In the genomic region with DNA sequence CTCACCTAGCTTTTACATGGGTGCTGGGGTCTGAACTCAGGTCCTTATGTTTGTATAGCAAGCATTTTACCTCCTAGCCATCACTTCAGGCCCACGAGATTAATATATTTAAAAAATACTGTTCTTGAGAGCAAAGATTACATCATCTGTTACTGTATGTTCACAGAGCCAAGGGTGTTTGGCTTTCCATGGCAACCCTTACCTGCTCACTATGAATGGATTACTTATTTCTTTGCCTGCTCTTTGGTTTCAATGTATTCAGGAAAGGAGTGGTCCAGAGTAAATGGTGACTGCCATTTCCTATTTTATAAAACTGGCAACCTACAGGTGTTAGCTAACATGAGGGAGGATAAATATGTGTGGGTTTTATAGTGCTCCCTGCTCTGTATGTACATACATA, we compare ENCODE assay signal across 22 mouse cellular contexts.
DNase-seq lines count a peak whose midpoint lies in the region; ATAC-seq and TF ChIP-seq lines count a peak whose summit lies in the region.
"Had no signal": no experiment of that assay in that cellular context is flagged by ENCODE, and none has a peak within 500 bp of the region (broad histone marks: within the 10 kb centered on the region; RNA-seq: fewer than 3 reads in every experiment).

No protein-coding gene starts in this region.

- peaks cover 8% of the 10 kb centered on the region; the same call in 1 of the 2 replicates for H3K4me1 ChIP-seq in liver, postnatal 0 days (ENCODE audit: insufficient read depth)
- H3K4me1 ChIP-seq in liver, embryonic 11.5 days (replicated peaks; ENCODE audit: control insufficient read depth, insufficient read depth, low read length), result no peaks in the 10 kb centered on the region
- H3K4me1 ChIP-seq in brown adipose tissue, adult 24 weeks (ENCODE audit: control insufficient read depth, insufficient read depth, insufficient read length, low read length), result peaks cover 19% of the 10 kb centered on the region
- no peaks in the 10 kb centered on the region; the same call in 1 of the 2 replicates for H3K4me1 ChIP-seq in stomach, embryonic 15.5 days
- H3K4me1 ChIP-seq: forebrain, embryonic 13.5 days; hindbrain, embryonic 13.5 days; megakaryocyte, embryonic 14.5 days; midbrain, embryonic 13.5 days had no signal

- 0 out of 2 replicates have a peak, but pooled peaks have one; percentile 45 for ATAC-seq in liver, postnatal 0 days
- no peak for ATAC-seq in liver, embryonic 11.5 days (replicated peaks; ENCODE audit: low FRiP score)
- ATAC-seq in stomach, embryonic 15.5 days (ENCODE audit: insufficient read depth, low FRiP score, low read depth), result peak; percentile 84
- ATAC-seq: forebrain, embryonic 13.5 days; midbrain, embryonic 13.5 days had no signal

- no peak overlapping the region for H3K4me2 ChIP-seq in liver, postnatal 0 days (ENCODE audit: low read depth, low read length)
- H3K4me2 ChIP-seq in liver, embryonic 11.5 days, result no peak overlapping the region
- no peak overlapping the region for H3K4me2 ChIP-seq in stomach, embryonic 15.5 days
- H3K4me2 ChIP-seq: forebrain, embryonic 13.5 days; hindbrain, embryonic 13.5 days; midbrain, embryonic 13.5 days had no signal

- 46% methylated on average over 1 of the region's 1 CpGs for WGBS in liver, postnatal 0 days (ENCODE audit: insufficient replicate concordance)
- WGBS in liver, embryonic 11.5 days, result 64% methylated on average over 1 of the region's 1 CpGs
- 38% methylated on average over 1 of the region's 1 CpGs for WGBS in stomach, embryonic 15.5 days

- no peak for DNase-seq in gastrocnemius, adult 2 months
- DNase-seq in gastrocnemius, postnatal 14 days, result no peak
- DNase-seq in liver, postnatal 0 days, result no peak
- no peak for DNase-seq in liver, embryonic 11.5 days (ENCODE audit: low spot score)
- DNase-seq in right cerebral cortex, adult 2 months (ENCODE audit: low spot score in 2 of 2), result no peak
- DNase-seq: adrenal gland, postnatal 10 days; cerebellum, adult 8-10 months; gastrocnemius, postnatal 10 days; heart, adult 18-20 months; liver; right cerebral cortex, postnatal 14 days; spleen, adult 18-20 months; thymus, adult 18-20 months; thymus, postnatal 36 days had no signal

- no peak overlapping the region for H3K4me3 ChIP-seq in gastrocnemius, adult 2 months
- no peak overlapping the region for H3K4me3 ChIP-seq in liver, postnatal 0 days (ENCODE audit: low read depth, low read length)
- no peak overlapping the region for H3K4me3 ChIP-seq in liver, embryonic 11.5 days (ENCODE audit: low read depth, low read length)
- H3K4me3 ChIP-seq in brown adipose tissue, adult 24 weeks (ENCODE audit: insufficient read depth, low read depth, low read length), result no peak overlapping the region
- H3K4me3 ChIP-seq in stomach, embryonic 15.5 days (replicated peaks), result no peak overlapping the region
- H3K4me3 ChIP-seq: forebrain, embryonic 13.5 days; hindbrain, embryonic 13.5 days; left cerebral cortex, adult 2 months; megakaryocyte, embryonic 14.5 days; midbrain, embryonic 13.5 days had no signal

- intact Hi-C loops in gastrocnemius, adult 2 months (cut with DNase I), result no loop called here
- intact Hi-C loops in gastrocnemius, postnatal 14 days (cut with DNase I; ENCODE audit: low total_unique reads), result no loop called here

- no peaks in the 10 kb centered on the region for H3K36me3 ChIP-seq in liver, postnatal 0 days (replicated peaks; ENCODE audit: insufficient read depth, low read length)
- no peaks in the 10 kb centered on the region for H3K36me3 ChIP-seq in liver, embryonic 11.5 days (ENCODE audit: control insufficient read depth, insufficient read depth, low read length)
- no peaks in the 10 kb centered on the region for H3K36me3 ChIP-seq in stomach, embryonic 15.5 days
- H3K36me3 ChIP-seq: hindbrain, embryonic 13.5 days; midbrain, embryonic 13.5 days had no signal

- no peaks in the 10 kb centered on the region for H3K9me3 ChIP-seq in liver, postnatal 0 days (ENCODE audit: low read length)
- no peaks in the 10 kb centered on the region for H3K9me3 ChIP-seq in liver, embryonic 11.5 days (ENCODE audit: control insufficient read depth, low read length)
- H3K9me3 ChIP-seq in stomach, embryonic 15.5 days, result no peaks in the 10 kb centered on the region
- H3K9me3 ChIP-seq: forebrain, embryonic 13.5 days; hindbrain, embryonic 13.5 days; megakaryocyte, embryonic 14.5 days; midbrain, embryonic 13.5 days had no signal

- TF ChIP-seq EP300 in liver, postnatal 0 days (IDR thresholded peaks at IDR 0.05; ENCODE audit: low read depth), result no peak

- no peak overlapping the region for H3K9ac ChIP-seq in liver, postnatal 0 days (replicated peaks)
- no peak overlapping the region for H3K9ac ChIP-seq in liver, embryonic 11.5 days (ENCODE audit: low read depth, low read length)
- H3K9ac ChIP-seq in stomach, embryonic 15.5 days, result no peak overlapping the region
- H3K9ac ChIP-seq: forebrain, embryonic 13.5 days; hindbrain, embryonic 13.5 days; midbrain, embryonic 13.5 days had no signal

- H3K27ac ChIP-seq in gastrocnemius, adult 2 months, result peak overlapping the region; percentile 81
- no peak overlapping the region for H3K27ac ChIP-seq in liver, postnatal 0 days (ENCODE audit: low read depth)
- H3K27ac ChIP-seq in liver, embryonic 11.5 days (ENCODE audit: low read depth, low read length), result no peak overlapping the region
- peak overlapping the region; percentile 78 for H3K27ac ChIP-seq in brown adipose tissue, adult 24 weeks (replicated peaks; ENCODE audit: low read depth, low read length)
- 0 out of 2 replicates have a peak overlapping the region, but pooled peaks have one; percentile 11 for H3K27ac ChIP-seq in stomach, embryonic 15.5 days
- H3K27ac ChIP-seq: forebrain, embryonic 13.5 days; hindbrain, embryonic 13.5 days; kidney, postnatal 0 days; left cerebral cortex, adult 2 months; midbrain, embryonic 13.5 days had no signal

- no peaks in the 10 kb centered on the region for H3K27me3 ChIP-seq in liver, postnatal 0 days (ENCODE audit: insufficient read depth, low read length)
- H3K27me3 ChIP-seq in liver, embryonic 11.5 days (replicated peaks; ENCODE audit: control insufficient read depth, insufficient read depth, low read length), result no peaks in the 10 kb centered on the region
- H3K27me3 ChIP-seq in stomach, embryonic 15.5 days (replicated peaks), result no peaks in the 10 kb centered on the region
- H3K27me3 ChIP-seq: forebrain, embryonic 13.5 days; hindbrain, embryonic 13.5 days; midbrain, embryonic 13.5 days had no signal

- no peak for TF ChIP-seq CTCF in gastrocnemius, adult 2 months (IDR thresholded peaks at IDR 0.05)
- no peak for TF ChIP-seq CTCF in liver, postnatal 0 days (IDR thresholded peaks at IDR 0.05; ENCODE audit: low read depth)

Comparison
In these comparisons a context has a peak if more than half of its experiments do, and no peak if none do; other contexts are left out.
1. H3K27ac ChIP-seq: peak in gastrocnemius, adult 2 months (single experiment), brown adipose tissue, adult 24 weeks (single experiment) and stomach, embryonic 15.5 days (single experiment); none in liver, postnatal 0 days (single experiment) and liver, embryonic 11.5 days (single experiment).